Mouse (Mus musculus) ES-CJ7 (cell line): ENCODE data around the gene Calm1.
A peak's percentile ranks its signal among the peaks of the same experiment; 100 is the strongest.

Experiments used
- DNase-seq: peaks from one replicate; pipeline ENCODE4 v3.0.0; 2011; ENCODE audit warnings: low read depth, low spot score

The Calm1 gene

DNA sequence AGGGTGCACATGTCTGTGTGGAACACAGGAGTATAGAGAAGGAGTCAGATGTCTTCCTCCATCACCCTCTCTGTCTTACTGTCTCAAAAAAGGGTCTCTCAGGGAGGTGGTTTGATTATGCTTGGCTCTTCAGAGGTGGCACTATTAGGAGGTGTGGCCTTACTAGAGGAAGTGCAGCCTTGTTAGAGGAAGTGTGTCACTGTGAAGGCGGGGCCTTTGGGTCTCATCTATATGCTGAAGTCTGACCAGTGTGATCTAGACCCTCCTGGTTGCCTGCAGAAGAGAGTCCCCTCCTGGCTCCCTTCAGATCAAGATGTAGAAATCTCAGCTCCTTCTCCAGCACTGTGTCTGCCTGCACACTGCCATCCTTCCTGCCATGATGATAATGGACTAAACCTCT lies 5.1 kb upstream of the Calm1 start:
- DNase-seq, result peak; percentile 49

DNA sequence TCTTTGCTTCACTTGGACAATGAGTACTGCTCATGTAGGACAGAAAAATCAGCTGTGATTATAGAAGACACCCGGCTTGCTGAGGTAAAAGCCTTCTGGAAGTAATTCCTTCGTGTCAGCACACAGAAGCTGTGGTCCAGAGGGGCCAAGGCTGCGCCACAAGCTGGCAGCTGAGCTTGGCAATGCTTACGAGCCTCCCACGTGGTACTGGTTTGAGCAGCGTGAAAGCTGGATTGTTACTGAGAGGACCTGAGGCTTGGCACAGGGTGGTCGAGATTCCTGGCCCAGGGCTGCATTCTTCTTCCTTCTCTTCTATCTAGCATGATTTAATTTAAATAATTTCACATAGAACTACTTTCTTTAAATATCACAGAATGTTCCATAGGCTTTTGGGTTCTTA lies 2.4 kb upstream of the Calm1 start:
- no peak for DNase-seq

DNA sequence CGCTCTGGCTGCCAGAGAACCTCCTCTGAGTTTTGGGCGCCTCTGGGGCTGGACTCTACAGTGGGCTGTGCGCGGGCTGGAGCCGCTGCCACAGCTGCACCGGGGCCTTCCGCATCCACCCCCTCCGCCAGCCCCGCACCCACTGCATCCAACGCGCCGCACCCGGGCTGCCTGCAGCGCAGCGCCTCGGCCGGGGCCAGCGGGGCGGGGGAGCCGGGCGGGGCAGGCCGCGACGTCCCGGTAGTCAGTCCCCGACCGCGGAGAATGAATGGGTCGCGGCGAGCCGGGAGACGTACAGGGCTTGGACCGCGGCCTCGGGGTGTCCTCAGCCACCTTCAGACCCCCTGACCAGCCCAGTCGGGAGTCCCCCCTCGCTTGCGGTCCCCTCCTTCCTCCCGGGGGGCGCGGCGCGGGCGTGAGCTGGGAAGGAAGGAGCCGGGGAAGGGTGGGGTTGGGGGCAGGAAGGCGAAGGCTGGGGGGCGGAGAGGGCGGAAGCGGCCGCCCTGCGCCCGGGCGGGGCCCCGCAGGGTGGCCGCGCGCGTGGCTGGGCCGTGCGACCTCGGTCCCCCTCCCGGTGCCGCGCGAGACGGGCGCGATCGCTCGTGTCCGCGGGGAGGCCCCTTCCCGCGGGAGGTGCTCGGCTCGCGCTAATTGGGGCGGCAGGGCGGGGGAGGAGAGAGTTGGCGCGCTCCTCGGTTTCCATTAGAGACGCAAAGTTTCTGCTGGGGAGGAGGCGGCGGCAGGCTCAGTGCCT lies 833 bp downstream of the Calm1 start:
- DNase-seq, result no peak

DNA sequence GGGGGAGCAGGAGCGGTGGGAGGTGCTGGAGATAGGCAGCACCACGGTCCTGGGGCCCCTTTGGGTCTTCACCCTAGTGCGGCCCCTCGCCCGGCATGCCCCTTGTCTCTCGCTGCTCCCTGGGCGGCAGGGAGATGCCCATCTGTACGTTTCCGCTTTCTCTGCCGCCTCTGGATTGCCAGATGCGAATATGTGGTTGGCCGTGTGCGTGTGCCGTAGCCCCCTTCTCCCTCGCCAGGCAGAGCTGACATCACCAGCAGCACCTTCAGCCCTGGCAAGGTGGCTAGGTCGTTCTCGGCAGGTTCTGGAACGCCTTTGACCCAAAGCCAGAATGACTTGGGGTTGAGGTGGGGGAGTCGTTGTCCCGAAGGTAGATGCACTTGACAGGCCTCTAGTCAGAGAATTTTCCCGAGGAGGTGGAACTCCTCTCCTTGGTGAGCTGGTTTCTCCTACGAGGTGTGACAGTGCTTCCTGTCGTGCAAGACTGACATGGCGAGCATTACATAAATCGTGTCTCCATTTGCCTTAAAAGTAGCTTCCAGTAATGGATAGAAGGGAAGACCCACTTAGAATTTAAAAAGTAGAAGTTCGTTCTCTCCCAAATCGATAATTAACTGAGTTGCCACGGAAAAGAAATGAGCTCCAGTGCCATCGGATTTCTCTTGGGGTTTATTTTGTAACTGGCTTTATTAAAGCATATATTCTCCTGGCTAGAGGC lies 1.6 kb downstream of the Calm1 start:
- no peak for DNase-seq

DNA sequence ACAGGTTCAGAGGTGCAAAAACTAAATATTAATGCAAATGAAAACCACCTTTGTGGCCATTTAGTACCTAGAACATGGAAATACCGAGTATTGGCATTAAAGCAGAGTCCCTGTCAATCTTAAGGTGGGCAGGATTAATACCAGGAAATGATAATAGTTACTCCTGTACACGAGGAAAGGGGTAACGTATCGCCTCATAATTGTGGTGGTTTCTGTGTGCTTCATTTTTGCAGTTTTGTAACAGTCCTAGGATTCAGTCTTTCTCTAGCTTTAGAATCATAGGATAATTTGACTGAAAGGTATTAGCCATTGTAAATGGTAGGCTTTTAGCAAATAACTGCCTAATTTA lies 2.1 kb downstream of the Calm1 start:
- no peak for DNase-seq

DNA sequence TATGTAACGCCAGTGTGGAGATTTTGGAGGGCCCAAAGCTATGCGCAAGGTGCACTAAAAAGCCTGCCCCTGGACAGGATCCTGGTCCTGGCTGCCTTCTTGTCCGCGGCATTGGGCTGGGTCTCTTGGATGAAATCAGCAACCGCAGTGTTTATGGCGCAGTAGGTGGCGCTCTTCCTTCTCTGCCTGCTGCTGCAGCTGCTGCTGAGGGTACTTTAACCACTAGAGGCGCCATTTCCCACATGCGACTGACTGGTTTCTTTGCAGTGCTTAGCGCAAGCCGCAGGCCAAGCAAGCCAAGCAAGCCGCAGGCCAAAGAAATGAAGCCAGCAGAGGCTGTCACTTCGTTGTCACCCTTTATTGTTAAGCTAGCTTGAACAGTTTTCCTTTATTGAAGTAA lies 2.6 kb downstream of the Calm1 start:
- peak; percentile 97 for DNase-seq

DNA sequence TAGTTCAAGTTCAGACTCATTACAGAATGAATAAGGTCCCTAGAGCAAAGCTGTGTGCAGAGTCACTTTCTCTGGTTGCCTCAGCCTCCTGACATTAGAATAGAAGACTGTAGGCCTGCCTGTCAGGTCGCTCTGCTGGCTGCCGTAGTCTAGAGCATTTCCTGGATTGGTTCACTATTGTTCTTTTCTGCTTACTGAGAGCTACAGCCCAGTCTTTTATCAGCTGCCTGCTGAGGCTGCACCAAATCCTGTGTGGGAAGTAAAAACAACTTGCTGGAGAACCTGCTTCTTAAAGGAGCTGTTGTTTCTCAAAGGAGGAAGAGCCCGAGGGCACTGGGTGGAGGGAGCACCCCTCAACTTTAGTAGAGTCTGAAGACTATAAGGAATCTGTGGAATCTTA lies 4.5 kb downstream of the Calm1 start:
- no peak for DNase-seq

DNA sequence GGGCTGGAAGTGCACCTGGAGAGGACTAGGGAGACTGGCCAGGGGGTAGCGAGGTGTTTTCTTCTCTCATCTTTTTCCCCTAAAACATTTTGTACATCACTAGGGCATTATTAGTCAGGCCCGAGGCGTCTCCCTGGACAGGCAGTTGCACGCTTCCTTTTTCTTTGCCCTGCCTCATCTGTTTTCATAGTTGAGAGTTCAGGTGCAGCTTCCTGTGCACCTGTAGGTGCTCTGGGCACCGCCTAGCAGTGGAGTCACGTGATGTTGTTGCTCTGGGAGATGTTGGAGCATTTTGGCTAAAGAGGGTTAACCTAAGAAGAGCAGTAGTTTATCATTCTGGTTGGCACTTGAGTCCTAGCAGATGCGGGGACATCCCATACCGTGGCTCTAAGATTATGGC lies 5.9 kb downstream of the Calm1 start:
- no peak for DNase-seq

DNA sequence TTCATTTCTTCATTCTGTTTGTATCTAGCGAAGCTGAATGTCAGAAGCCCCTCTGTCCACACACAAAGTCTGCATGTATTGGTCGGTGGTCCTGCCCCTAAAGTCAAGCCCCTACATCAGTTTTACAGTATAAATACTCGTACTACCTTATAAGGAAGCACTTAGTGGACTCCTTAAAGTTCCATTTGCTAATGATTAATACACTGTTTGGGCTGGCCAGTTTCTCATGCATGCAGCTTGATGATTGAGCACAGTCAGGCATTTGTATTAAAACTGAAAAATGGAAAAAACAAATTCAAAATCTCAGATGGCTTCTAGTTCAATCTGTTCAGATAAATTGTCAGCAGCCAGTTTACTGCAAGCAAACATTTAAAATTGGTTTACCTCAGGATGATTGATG lies 7.3 kb downstream of the Calm1 start:
- DNase-seq, result no peak

DNA sequence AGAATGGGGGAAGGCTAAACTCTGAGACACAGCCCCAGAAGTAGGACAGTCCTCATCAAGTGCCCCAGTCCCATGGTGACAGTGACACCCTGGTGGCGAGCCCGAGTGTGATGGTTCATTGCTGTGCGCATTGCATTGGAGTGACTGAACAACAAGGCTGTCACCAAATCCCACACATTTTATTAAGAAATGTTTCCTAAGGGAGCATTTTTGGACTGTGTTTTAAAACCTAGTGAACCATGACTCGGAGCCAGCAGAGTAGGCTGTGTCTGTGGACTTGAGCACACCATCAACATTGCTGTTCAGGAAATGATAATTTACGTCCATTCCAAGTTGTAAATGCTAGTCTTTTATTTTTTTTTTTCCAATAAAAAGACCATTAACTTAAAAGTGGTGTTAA lies 7.7 kb downstream of the Calm1 start:
- no peak for DNase-seq

DNA sequence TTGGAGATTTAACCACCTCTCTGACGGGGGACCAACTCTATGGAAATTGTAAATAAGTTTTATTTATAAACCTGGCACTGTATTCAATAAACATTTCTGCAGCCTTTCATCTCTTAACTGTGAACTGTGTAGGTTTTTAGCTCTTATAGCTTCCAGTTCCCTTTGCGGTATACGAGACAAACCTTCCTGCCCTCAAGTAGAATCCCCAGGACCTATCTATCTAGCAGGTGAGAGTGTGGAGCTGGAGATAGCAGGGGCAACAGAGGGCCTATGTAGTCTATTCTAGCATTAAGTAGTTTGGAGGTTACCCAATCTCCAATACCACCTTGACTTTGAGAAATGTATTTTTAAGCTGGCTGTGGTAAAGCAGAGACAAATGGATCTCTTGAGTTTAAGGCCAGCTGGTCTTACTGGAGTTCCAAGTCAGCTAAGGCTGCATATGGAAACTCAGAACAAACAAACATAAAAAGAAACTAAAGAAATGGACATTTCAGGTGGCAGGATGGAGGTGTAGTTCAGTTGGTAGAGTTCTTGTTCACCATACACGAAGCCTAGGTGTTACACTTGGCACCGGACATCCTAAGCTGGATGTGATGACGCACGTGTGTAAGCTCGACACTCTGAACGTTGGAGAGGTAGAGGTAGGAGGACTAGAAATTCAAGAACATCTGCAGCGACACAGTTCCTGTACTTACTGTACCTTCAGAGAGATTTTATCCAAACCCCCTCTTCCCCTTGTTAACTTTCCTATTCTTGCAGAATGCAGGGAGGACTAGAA lies 10.7 kb downstream of the Calm1 start:
- DNase-seq, result no peak

DNA sequence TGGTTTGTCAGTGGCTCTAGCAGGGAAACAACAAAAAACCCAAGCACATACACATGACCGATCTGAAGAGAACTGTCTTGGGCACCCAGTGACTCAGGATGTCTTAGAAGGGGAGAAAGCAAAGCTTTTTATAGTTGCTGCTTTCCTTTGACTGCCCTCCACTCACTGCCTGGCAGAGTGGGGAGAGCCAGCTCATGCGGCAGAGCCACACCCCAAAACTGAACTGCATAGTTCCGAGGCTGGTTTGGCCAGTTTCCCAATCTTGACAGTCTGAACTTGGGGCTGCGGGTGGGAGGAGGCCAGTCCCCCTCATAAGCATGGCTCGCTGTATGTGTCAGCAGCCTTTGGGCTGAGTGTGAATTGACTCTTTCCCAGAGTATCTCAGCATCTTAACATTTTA lies 11.7 kb downstream of the Calm1 start:
- no peak for DNase-seq

DNA sequence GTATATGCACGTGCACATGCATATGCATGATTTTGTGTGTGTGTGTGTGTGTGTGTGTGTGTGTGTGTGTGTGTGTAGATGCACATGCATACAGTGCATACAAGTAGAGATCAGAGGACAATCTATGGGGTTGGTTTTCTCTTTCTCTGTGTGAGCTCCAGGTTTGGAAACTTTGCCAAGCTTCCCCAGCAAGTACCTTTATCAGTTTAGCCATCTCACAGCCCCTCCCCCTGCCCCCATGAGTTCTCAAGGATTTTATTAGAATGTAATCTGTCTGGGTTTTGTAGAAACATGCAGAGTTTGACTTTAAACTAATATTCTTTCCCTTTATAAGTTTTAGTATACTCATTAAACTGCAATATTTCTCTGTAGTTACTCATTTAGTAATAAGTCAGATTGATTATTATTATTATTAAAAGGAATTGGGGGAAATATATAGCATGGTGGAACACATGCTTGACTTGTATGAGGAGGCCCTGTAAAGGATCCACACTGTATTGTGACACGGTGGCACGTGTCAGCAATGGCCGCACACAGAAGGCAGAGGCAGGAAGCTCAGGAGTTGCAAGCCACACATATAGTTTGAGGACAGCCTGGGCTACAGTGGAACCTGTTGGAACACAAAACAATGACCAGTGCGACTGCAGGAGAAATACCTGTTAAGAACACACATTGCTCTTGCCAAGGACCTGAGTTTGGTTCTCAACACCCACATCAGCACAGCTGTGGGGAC lies 12.4 kb downstream of the Calm1 start:
- DNase-seq, result no peak

DNA sequence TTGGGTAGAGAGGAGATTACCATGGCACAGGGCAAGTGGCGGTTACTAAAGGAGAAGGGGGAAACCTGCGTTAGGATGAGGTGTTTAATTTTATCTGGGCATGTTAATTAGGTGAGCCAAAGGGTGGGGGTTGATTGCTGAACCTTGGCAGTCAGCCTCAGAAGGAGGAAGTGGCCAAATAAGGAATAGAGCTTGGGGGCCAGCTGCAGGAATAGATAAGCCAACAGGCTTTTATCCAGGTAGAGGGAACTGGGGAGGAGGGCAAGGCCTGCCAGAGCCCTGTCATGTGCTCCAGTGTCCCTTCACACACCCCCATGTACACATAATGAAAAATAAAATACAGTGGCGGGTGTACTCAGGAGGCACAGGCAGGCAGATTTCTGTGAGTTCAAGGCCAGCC lies 13.2 kb downstream of the Calm1 start:
- DNase-seq, result no peak

DNA sequence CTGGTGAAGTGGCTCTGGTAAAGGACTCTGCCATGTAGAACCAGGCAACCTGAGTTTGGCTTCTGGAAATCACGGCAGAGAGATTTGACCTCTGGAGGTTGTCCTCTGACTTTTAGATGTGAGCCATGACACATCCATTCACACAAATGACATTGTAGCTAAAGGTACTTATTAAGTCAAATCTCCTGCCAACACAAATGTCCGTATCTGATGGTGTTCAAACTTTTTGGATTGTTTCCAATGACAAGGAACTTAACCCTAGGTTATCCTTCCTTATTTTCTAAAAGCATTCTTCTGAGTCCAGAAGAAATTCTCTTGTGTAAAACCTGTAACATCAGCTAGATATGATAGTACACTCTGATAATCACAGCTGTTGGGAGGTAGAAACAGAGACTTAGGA lies 13.9 kb downstream of the Calm1 start:
- DNase-seq, result no peak

DNA sequence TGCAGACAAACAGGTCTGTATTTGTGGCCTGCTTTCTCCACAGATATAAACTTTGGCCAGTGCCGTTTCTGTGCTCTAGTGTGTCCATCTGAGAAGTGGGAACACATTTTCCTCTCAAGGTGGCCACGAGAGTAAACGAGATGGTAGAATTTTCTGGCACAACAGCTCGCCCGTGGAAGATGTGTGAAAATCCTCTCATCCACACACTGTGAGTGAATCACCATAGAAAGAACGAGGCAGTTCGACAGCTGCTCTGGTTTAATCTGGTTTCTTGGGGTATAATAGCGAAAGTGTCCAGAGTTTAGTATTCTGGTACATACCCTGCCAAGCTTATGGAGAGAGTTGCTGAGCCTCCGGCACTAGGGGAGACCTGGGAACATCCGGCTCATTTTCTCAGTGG lies 14.9 kb downstream of the Calm1 start:
- DNase-seq, result no peak

DNA sequence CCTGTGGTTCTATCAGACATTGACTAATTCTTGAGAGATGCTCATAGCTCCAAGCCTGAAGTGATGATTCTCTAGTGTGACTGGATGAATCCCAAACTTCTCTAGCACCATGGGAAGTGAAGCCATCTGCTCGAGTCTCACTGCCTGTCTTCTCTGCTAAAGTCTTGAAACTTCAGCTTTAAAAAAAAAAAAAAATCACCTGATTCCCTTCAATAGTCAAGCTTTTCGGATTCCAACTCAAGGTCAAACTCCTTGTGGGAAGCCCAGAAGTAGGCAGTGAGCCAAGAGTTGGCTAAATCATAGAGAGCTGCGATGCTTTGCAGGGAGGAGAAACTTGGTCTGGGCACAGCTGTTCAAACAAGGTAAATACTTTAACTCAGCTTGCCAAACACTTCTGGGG lies 15.5 kb downstream of the Calm1 start:
- no peak for DNase-seq

DNA sequence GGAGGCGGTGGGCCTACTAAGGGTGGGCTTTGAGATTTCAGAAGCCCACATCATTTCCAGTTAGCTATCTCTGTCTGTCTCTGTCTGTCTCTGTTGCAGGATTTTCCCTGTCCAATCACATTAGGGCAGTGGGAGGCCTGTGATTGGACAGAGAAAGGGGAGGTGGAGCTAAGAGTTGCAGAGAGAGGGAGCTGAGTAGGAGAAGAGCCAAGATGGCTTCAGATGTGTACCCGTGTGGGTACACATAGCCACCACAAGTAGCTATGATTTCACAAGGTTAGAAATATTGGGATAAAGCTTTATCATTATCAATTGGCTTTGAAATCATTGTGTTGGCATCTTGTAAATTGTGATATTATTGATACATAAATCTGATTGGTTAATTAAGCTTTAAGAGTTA lies 17.9 kb downstream of the Calm1 start:
- peak; percentile 42 for DNase-seq

DNA sequence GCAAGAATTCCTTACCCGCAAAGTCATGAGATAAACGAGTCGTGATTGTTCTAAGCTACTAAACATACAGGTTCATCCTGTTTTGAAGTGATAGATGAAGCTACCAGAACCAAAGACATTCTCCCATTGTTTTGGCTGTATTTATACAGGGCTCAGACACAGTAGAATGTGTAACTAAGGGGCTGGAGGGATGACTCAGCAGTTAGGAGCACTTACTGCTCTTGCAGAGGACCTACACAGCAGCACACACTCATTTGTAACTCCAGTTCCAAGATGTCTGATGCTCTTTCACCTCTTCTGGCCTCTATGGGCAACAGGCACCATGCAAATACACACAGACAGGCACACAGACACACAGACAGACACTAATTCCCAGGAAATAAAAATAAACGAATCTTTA lies 20.8 kb downstream of the Calm1 start:
- DNase-seq, result no peak

DNA sequence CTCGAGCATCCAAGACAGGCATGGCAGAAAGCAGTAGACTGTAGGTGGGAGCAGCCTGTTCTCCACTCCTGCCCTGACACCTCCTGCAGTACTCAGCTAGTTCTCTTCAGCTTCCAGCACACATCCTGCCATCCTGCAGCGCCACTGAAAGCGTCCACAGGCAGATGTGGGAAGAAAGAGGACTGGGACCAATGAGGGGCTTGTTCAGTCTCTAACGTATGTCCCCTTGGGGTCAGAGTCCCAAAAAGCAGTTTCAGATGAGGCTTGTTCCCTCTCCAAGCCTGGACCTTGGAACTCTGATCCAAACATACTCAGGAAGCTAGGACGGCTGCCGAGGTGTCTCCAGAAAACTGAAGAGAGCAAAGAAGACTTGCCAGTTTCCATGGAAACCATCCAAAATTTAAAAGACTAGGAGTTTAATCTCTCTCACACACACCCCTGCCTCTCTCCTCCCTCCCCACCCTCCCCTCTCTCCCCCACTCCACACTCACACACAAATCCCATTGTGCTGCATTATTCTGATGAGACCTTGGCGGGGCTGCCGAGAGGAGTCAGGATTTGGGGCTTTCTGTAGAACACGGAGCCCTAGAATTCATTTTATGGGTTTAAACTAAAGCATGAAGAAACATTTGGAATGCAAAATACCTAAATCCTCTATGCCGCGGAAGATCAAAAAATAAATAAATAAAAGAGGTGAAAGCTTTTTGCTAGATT lies 22.5 kb downstream of the Calm1 start:
- DNase-seq, result peak; percentile 40

DNA sequence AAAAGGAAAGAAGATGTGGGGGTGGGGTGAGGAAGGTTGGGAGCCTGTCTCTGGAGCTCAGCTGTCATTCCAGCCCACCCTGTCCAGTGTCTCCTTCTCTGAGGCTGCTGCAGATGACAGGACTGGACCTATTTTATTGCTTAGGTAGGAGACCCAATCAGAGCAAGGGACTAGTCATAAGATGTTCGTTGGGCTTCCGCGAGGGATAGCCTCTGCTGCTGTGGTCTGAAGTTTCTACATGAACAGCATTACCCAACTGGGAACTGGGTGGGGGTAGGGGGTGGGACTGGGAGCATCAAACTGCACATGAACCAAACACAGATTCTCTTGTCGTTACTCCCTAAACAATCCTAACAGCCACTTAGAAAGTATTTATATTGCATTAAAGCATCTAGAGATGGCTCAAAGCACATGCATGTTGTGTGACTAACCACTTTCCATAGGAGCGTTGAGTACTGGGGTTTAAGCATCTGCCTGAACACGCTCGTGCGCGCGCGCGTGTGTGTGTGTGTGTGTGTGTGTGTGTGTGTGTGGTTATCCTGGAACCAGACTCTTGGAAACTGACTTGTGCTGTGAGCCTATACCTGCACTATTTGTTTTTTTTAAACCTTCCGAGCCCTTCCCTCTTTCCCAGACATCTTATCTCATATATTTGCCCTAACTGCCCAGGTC lies 23.2 kb downstream of the Calm1 start:
- DNase-seq, result no peak
